Mouse (Mus musculus) CH12.LX (cell line): Measurements from ENCODE around the gene Rrnad1. TPM values are rescaled to one million over a fixed set of nuclear protein-coding genes. Genes with fewer than 3 reads are reported as not detected.

ENCODE experiments used
- DNase-seq: peaks from one replicate; pipeline ENCODE4 v3.0.0-alpha.2; 2013; ENCODE audit errors: extremely low read depth
- H3K27ac ChIP-seq: 2 replicates; pipeline ENCODE4 v1.5.1; 2012; ENCODE audit warnings: low read depth, mild to moderate bottlenecking, control low read depth, moderate library complexity; ENCODE audit not compliant: insufficient read depth
- H3K27me3 ChIP-seq: replicated peaks from 2 replicates; pipeline ENCODE3; 2012; ENCODE audit warnings: inconsistent platforms
- H3K36me3 ChIP-seq, 2 experiments: replicated peaks in 1 of 2; 2 replicates each; pipeline versions ENCODE3 to v1.6.1; 2012; ENCODE audit warnings: inconsistent platforms in 1 of 2, low read length in 1 of 2, mild to moderate bottlenecking in 1 of 2, mixed read lengths in 1 of 2, moderate library complexity in 1 of 2; ENCODE audit not compliant: control insufficient read depth in 1 of 2, insufficient read depth in 1 of 2
- H3K4me1 ChIP-seq, 2 experiments: 2 replicates each; pipeline ENCODE4 v1.6.1; 2012; ENCODE audit warnings: inconsistent platforms in 1 of 2, moderate library complexity in 1 of 2; ENCODE audit not compliant: insufficient read depth in 2 of 2, control insufficient read depth in 1 of 2
- H3K4me2 ChIP-seq: 2 replicates; pipeline ENCODE4 v1.6.1; 2012; ENCODE audit warnings: low read depth, mild to moderate bottlenecking, control low read depth; ENCODE audit not compliant: poor library complexity, insufficient read depth, severe bottlenecking
- H3K4me3 ChIP-seq, 3 experiments: fragments of 150-350 bp in 1 of 3; sonication (generic) in 1 of 3; replicated peaks in 1 of 3; 2 replicates each; pipeline versions ENCODE3 to v1.5.1; 2011 to 2012; ENCODE audit warnings: low read depth in 2 of 3, low read length in 2 of 3, mild to moderate bottlenecking in 2 of 3, moderate library complexity in 2 of 3, control low read depth in 1 of 3, improper control_type of control experiment in 1 of 3, inconsistent platforms in 1 of 3, mixed read lengths in 1 of 3; ENCODE audit not compliant: poor library complexity in 1 of 3
- H3K79me2 ChIP-seq: replicated peaks from 2 replicates; pipeline ENCODE4 v1.6.1; 2012; ENCODE audit warnings: mild to moderate bottlenecking, moderate library complexity; ENCODE audit not compliant: control insufficient read depth, poor library complexity, insufficient read depth, severe bottlenecking; ENCODE audit errors: extremely low read depth
- H3K9ac ChIP-seq: 2 replicates; pipeline ENCODE4 v1.6.1; 2012; ENCODE audit warnings: low read depth, mild to moderate bottlenecking, control low read depth, moderate library complexity; ENCODE audit not compliant: insufficient read depth
- H3K9me3 ChIP-seq: replicated peaks from 2 replicates; pipeline ENCODE3; 2012; ENCODE audit warnings: low read length, inconsistent platforms, mixed read lengths
- BHLHE40 ChIP-seq: IDR thresholded peaks from 2 replicates; pipeline ENCODE4 v1.6.1; 2011; ENCODE audit warnings: mild to moderate bottlenecking, low read depth, low read length, improper control_type of control experiment
- CHD1 ChIP-seq: IDR thresholded peaks from 2 replicates; pipeline ENCODE4 v1.6.1; 2012; ENCODE audit warnings: low read depth, low read length, improper control_type of control experiment, inconsistent platforms
- CHD2 ChIP-seq: IDR thresholded peaks from 2 replicates; pipeline ENCODE4 v1.6.1; 2011; ENCODE audit warnings: low read length, improper control_type of control experiment
- E2F4 ChIP-seq: IDR thresholded peaks from 2 replicates; pipeline ENCODE4 v1.6.1; 2011; ENCODE audit warnings: low read depth, low read length, improper control_type of control experiment; ENCODE audit not compliant: insufficient replicate concordance
- ELF1 ChIP-seq: IDR thresholded peaks from 2 replicates; pipeline ENCODE4 v1.6.1; 2014; ENCODE audit warnings: low read depth, mild to moderate bottlenecking, inconsistent platforms, low read length, improper control_type of control experiment
- JUN ChIP-seq: IDR thresholded peaks from 2 replicates; pipeline ENCODE4 v1.6.1; 2011; ENCODE audit warnings: low read depth, mild to moderate bottlenecking, low read length, improper control_type of control experiment, moderate library complexity; ENCODE audit not compliant: insufficient read depth
- KAT2A ChIP-seq: IDR thresholded peaks from 2 replicates; pipeline ENCODE4 v1.6.1; 2012; ENCODE audit warnings: low read length, improper control_type of control experiment, inconsistent platforms; ENCODE audit not compliant: insufficient replicate concordance
- MAZ ChIP-seq: IDR thresholded peaks from 2 replicates; pipeline ENCODE4 v1.6.1; 2012; ENCODE audit warnings: low read depth, mild to moderate bottlenecking, inconsistent platforms, low read length, improper control_type of control experiment, moderate library complexity
- NRF1 ChIP-seq: IDR thresholded peaks from 2 replicates; pipeline ENCODE4 v1.6.1; 2014; ENCODE audit warnings: low read depth, mild to moderate bottlenecking, inconsistent platforms, low read length, improper control_type of control experiment, moderate library complexity
- PAX5 ChIP-seq: IDR thresholded peaks from 2 replicates; pipeline ENCODE4 v1.6.1; 2012; ENCODE audit warnings: low read length, inconsistent platforms, mixed read lengths
- TCF12 ChIP-seq: IDR thresholded peaks from 2 replicates; pipeline ENCODE4 v1.6.1; 2014; ENCODE audit warnings: low read depth, mild to moderate bottlenecking, inconsistent platforms, low read length, improper control_type of control experiment
- USF2 ChIP-seq: conservative IDR thresholded peaks from 2 replicates; pipeline ENCODE4 v1.6.1; 2011; ENCODE audit warnings: low read depth, low read length, improper control_type of control experiment
- ZMIZ1 ChIP-seq: IDR thresholded peaks from 2 replicates; pipeline ENCODE4 v1.6.1; 2012; ENCODE audit warnings: low read depth, mild to moderate bottlenecking, inconsistent platforms, low read length, improper control_type of control experiment
- ZNF384 ChIP-seq: IDR thresholded peaks from 2 replicates; pipeline ENCODE4 v1.6.1; 2012; ENCODE audit warnings: low read depth, low read length, improper control_type of control experiment, inconsistent platforms
- dilution Hi-C: fragments of 300-500 bp; cut with MboI; formaldehyde crosslinking; loops from 2 replicates; pipeline ENCODE4 v1.14.3; 2020; ENCODE audit warnings: low sequenced_read_pairs; ENCODE audit not compliant: extremely low pct_unique_long_range_greater_than_20kb, extremely low pct_ligation_motif_present
- in situ Hi-C: fragments of 300-500 bp; cut with MboI; formaldehyde crosslinking; loops from 3 replicates; pipeline ENCODE4 v1.14.3; 2019; ENCODE audit warnings: low sequenced_read_pairs, low pct_ligation_motif_present, low pct_unique_long_range_greater_than_20kb, mixed read lengths
- polyA plus RNA-seq: library from polyadenylated mRNA; unstranded; fragments of >175 nt; gene quantifications from 2 replicates; pipeline ENCODE4 v1.2.1, GENCODE M21; 2012; ENCODE audit warnings: low read depth; ENCODE audit not compliant: insufficient read length
- total RNA-seq, 2 experiments: library from RNA; depleted of rRNA; stranded (reverse); fragments of 300-350 nt in 1 of 2; fragments of >200 nt in 1 of 2; gene quantifications; 2 replicates each; pipeline ENCODE4 v1.2.3; 2012 to 2014

Rrnad1 gene
- total and polyA plus RNA-seq, 3 experiments = 8.0 to 12.5 (median 11.4) TPM

GRCm38 (mm10) chr3:87949266-87949954, 18.9 kb upstream of the Rrnad1 start:
- no peak overlapping the region for H3K4me2 ChIP-seq
- in situ Hi-C loops = no loop called here
- DNase-seq = no peak
- H3K36me3 ChIP-seq = peaks cover 3 to 20% of the 10 kb centered on the region in 2 experiments
- H3K79me2 ChIP-seq = no peaks in the 10 kb centered on the region
- no peak for TF ChIP-seq ZMIZ1
- no peak for TF ChIP-seq CHD1
- TF ChIP-seq NRF1 = no peak
- TF ChIP-seq ZNF384 = no peak
- TF ChIP-seq CHD2 = no peak
- no peak overlapping the region for H3K27ac ChIP-seq
- H3K4me1 ChIP-seq = no peaks in the 10 kb centered on the region
- H3K9me3 ChIP-seq = no peaks in the 10 kb centered on the region
- dilution Hi-C loops = no loop called here
- no peak overlapping the region for H3K9ac ChIP-seq
- no peaks in the 10 kb centered on the region for H3K27me3 ChIP-seq
- no peak overlapping the region for H3K4me3 ChIP-seq

- dilution Hi-C loops (no loop called here), in situ Hi-C loops (no loop called here)
- H3K9ac ChIP-seq = no peak within 1 kb of the TSS
- H3K79me2 ChIP-seq = no peaks in the 10 kb centered on the region
- H3K9me3 ChIP-seq = no peaks in the 10 kb centered on the region
- H3K27me3 ChIP-seq = no peaks in the 10 kb centered on the region
- DNase-seq = no peak
- no peaks in the 10 kb centered on the region for H3K4me1 ChIP-seq
- no peak within 1 kb of the TSS for H3K27ac ChIP-seq
- H3K4me2 ChIP-seq = no peak within 1 kb of the TSS
- H3K4me3 ChIP-seq = no peak within 1 kb of the TSS
- TF ChIP-seq BHLHE40 (no peak), JUN (no peak), ELF1 (no peak), E2F4 (no peak), PAX5 (no peak), MAZ (no peak), ZMIZ1 (no peak), TCF12 (no peak), KAT2A (no peak), USF2 (no peak)
- TF ChIP-seq, all 38 proteins: peak for 0
- peaks cover 5 to 28% of the 10 kb centered on the region in 2 experiments for H3K36me3 ChIP-seq
These were observed 18.1 kb upstream of the Rrnad1 start, which contains the start of gene Crabp2 for GRCm38 (mm10) chr3:87948378-87949265. Gene Crabp2 (plus strand): TSS chr3:87948666.
